Mouse (Mus musculus): ENCODE measurements around the gene Zfp74. TPM values are rescaled to one million over a fixed set of nuclear protein-coding genes. Genes with fewer than 3 reads are reported as not detected.

Gene Zfp74
- polyA plus RNA-seq, 3 experiments from 2014 or later = 3.8 to 4.7 (median 4.6) TPM

DNA sequence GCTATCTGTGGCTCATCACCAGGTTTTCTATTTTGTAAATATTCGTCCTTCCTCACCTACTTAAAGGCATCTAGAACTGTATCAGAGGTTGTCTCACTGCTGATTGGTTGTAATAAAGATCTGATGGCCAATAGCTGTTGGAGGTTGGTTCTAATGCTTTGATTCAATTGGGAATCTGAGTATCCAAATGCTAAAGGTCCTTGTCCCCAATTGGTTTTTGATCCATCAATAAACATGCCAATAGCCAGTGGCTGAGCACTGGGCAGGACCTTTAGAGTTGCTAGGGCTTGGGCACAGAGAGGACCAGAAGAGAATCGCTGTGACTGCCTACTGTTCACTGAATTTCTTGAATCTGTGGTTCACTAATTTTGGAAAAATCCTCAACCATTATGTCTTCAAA lies 10.2 kb downstream of the Zfp74 start:
- no peak for ATAC-seq

DNA sequence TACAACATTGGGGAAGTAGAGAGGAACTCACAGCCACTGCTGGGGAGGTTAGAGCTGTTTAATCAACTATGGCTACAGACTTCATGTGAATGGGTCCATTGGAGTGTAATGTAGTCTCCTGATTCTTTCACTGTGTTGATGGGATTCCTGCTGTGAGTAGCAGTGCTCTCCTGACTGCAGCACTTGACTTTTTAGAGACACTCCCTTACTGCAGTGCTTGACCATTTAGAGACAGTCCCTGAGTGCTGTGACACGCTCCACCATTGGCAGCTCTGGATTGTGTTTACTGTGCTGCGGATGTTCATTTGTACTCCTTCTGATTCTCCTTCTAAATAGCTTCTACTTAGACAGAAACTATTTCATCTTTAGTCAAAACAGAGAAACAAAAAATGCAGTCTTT lies 11.1 kb downstream of the Zfp74 start:
- no peak for ATAC-seq

DNA sequence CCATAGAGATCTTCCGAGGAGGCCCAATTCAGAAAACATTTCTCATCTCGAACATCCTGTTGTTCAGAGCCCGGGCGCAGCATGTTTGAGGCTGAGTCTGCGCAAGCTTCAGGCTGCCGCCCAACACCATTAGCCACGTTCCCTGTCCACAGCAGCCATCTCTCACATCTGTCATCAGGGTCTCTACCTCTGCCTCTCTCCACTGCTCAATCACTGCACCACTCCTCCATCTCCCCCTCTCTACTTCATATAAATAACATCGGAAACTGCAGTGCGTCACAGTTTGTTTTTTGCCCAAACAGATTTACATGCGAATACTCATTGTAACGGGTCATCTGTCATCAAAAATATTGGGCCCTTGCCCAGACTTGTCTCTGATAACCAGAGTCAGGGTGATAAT lies 12.9 kb downstream of the Zfp74 start:
- ATAC-seq = no peak

DNA sequence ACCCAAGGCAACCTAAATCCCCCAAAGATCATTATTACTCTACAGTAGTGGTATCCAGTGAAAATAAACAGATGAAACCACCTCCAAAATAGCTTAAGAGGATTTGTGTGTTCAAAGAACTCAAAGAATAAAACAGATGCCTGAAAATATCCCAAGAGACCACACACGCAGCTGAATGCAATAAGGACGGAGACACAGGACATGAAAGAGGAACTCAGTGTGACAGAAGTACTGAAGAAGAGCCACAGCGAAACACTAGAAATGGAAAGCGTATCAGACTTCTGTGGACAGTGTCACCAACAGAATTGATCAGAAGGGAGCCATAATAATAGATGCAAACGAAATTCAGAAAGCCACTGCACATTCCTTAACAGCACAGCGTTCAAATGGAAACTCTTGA lies 15.0 kb downstream of the Zfp74 start:
- no peak for ATAC-seq

DNA sequence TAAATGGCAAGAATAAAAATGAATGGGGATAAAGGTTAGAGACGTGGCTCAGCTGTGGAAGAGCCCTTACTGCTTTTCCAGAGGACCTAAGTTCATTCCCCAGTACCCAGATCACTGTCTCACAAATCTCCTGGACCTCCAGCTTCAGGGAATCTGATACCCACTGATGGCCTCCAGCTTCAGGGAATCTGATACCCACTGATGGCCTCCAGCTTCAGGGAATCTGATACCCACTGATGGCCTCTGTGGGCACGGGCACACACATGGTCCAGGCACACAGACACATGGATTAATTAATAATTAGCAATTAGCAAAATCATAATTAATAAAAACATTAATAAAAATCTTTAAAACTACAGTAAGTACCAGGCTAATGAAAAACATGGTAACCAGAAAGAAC lies 31.1 kb downstream of the Zfp74 start:
- no peak for ATAC-seq

DNA sequence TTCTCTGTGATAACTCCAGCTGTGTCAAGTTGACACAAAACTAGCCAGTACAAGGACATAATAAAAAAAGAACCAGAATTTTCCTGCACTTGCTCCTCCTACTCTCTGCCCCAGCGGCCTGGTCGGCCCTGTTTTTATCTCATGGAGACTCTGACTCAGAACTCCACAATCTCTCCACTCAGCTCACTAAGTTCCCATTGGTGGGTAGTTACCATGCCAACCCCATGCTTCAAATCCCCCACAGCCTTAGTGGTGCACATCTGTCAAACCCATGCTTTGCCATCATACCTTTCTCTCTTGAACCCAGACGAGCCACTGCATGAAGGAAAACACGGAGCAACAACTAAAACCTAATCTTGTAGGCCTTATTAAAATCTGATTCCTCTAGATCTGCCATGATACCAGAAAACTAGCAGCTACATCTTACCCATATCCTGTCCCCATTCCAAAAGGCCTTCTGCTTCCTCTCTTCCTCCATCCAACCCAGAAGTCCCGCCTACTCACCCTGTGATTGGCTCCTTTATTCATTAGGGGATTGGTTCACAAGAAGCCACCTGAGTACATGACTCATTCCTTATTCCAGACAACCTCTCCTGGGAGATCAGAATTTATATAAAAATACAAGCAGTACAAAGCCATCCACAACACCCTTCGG lies 32.3 kb downstream of the Zfp74 start:
- ATAC-seq = no peak

DNA sequence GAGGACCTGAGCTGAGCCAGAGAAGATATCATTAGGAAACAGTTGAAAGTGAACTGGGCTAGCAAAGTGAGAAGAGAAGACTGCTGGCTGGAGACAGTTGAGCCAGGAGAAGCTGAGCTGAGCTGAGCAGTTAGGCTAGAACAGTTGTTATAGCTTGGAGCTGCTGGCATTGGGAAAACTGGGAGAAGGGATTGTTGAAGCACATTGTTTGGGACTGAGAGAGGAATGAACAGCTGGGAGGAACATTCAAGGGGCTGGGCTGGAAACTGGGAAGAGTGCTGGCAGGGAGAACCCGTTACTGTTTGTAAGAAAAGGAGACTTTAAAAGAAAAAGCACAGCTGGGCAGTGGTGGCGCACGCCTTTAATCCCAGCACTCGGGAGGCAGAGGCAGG lies 35.8 kb downstream of the Zfp74 start:
- ATAC-seq = no peak

DNA sequence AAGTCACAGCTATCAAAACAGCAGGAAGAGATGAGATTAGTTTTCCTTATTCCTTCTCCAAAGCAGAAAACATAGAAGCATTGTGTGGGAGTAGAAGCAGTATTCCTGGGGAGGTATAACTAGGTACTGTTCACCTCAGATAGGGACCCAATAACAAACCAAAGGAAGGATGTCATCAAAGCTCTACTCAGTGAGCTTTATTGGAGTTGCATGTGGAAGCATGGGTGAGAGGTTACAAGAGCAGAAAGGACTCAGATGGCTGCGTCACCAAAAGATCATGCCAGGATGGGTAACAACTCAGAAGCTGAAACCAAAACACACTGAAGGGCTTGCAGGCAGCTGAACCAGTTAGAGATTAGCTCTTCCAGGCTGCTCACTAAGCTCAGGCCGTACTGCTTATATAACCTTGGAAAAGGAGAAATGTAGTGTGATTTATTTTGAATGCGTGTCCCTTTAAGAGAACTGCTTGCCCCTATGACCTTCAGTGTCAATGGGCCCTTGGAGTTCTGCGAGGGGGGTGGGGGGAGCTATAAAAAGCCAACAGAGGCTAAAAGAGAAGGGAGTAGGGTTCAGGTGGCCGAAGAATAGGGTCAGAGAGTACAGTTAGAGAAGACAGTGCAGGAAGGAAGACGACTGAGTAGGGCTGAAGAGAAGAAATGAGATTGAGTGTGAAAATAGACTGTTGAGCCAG lies 36.4 kb downstream of the Zfp74 start:
- ATAC-seq = no peak

DNA sequence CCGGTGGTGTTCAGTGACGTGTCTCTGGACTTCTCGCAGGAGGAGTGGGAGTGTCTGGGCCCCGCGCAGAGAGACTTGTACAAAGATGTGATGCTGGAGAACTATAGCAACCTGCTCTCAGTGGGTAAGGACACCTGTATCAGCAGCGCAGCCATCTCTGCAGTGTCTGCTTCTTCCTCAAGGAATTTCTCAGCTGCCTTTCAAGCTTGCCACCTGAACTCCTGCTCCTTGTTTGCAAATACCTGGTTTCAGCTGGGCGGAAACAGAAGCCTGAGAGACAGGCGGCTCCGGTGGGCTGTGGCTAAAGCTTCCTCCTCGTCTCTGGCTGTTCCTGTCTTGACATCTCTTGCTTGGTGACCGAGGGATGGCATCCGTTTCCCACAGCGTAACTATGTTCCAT lies 41.7 kb downstream of the Zfp74 start:
- ATAC-seq = no peak

DNA sequence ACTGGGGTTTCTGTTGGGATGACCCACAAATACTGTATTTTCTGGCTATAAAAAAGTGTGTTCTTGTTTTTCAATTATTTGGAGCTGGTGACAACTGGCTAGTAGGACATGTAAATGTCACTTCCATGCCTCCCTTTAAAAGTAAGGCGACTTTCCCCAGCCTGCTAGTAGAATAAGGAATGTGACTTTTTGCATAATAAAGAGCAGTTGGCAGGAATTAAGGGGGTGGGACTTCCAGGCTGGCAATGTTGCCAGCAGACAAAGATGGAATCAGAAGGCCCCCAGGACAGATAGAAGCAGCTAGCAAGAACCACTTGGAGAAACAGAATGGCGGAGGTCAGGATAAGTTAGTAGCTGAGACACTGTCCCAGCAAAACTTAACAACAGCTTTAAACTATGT lies 43.6 kb downstream of the Zfp74 start:
- ATAC-seq = no peak

DNA sequence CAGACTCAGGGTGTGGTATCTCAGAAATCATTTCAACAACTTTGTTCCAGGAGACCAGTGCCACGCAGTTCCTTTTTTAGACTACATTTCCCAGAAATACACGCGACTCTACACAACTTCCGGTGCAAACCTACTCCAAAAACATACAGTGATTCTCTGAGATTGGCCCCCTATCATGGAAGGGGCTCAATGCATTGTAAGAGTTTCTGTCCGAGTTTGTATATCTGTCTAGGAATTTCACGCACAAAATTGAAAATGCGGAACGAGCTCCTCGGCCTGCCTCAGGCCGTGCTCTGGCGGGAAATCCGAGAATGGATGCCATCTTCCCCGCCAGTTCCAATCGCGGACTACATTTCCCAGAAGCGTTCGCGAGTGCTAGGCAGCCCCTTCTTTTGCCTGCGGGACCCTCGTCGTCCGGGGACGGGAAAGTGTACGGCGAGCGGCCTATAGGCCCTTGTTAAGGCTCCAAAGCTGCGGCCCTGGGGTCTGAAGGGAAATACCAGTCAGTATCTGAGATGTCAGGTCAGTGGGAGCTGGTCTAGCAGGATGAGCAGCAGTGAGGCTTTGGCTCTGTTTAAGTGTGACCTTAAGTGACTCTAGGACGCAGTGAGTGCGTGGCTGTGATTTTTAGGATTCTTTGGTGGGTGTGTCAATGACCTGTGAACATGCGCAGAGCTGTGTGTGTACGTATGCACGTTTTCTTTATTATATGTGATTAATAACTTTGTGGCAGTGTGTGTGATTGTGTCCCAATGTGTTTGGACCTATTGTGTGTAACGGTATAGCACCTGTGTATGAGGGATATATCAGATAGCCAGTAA lies 45.5 kb downstream of the Zfp74 start, which contains the start of gene Zfp383:
Gene Zfp383 (plus strand): TSS at position 94 of the 821 bp plus-strand sequence.
- ATAC-seq = peak; percentile 78

DNA sequence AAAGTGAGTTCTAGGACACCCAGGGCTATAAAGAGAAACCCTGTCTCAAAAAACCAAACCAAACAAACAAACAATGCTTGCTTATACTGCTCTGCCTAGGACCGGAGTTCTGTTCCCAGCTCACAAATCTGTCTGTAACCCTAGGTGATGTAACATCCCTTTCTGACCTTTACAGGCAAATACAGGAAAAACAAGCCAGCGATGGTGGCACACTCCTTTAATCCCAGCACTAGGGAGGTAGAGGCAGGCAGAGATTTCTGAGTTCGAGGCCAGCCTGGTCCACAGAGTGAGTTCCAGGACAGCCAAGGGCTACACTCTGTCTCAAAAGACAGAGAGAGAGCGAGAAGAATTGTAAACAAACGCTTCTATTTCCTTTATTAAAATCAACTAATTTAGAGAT lies 46.7 kb downstream of the Zfp74 start:
- ATAC-seq = no peak

DNA sequence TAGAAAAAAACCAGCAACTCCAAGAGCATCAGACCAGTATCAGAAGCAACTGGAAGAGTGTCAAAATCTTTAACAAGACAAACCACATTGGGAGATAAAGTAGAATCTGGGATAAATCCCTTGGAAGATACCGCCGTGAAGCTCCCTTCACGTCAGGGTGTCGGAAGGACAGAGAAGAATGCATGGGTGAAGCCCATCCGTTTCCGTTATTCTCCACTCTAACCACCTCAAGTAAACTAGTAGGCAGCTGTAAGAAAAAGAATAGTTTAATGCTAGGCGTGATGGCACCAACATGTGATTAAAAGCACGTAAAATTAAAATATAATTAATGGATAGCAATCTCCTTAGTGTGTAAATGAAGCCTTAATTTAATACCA lies 47.2 kb downstream of the Zfp74 start:
- ATAC-seq = no peak

DNA sequence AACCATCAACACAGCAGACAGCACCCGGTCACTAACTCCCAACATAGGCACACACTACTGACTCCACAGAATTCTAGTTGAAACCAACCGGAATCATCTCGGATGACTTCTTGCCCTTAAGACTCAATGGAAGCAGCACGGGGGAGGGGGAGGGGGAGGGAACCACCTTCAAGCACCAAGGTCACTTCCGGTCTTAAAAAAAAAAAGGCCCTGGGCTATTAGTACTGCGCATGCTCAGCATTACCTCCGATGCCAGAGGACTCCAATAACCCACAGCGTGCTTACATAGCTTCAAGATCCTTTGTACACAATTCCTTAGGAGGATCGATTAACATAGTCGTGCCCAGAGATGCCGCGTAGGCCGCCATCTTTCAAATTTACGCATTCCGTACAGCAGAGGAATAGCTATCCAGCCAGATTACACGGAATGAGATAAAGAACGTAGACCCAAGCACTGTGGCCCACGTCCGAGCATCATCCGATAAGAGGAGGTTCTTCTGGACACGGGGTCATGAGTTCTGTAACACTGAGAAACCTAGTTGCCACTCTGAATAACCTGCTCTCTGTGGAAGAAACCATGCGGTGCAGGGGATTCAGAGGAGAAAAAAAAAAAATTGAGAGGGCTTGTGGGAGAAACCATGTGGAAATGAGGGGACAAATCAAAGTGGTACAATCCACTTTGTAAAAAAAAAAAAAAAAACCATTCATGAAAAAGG lies 47.8 kb downstream of the Zfp74 start, which contains the start of gene Zfp27:
Gene Zfp27 (minus strand): TSS at position 607 of the 716 bp plus-strand sequence.
- ATAC-seq = peak; percentile 72

DNA sequence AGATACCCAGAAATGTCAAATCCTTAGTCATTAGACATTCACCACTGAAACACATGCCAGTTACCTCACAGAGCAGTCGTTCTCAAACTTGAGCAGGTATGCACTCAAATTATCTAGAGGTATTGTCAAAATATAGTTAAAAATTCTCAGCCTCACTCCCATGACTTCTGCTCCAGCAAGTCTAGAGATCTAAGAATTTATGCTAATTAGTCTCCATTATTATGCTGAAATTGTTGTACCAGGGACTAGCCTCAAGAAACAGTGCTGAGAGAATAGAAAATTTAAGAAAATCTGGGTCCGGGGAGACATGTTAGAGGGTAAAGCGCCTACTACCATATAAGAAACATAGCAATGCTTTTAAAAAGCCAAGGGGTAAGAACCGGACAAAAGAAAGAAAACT lies 49.8 kb downstream of the Zfp74 start:
- ATAC-seq = no peak

DNA sequence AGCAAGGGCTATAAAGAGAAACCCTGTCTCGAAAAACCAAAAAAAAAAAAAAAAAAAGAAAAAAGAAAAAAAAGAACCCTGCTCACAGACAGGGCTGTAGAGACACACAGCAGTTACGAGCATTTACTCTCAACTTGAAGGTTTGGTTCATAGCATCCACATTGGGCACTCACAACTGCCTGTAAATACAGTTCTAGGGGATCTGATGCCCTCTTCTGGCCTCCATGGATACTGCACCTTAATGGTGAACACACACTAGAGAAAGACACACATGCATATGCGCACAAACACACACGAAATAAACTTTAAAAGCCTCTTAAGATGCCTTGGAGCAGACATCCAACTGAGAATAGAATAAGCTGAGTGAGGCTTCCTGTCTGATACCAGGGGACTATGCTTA lies 55.5 kb downstream of the Zfp74 start:
- ATAC-seq = no peak

DNA sequence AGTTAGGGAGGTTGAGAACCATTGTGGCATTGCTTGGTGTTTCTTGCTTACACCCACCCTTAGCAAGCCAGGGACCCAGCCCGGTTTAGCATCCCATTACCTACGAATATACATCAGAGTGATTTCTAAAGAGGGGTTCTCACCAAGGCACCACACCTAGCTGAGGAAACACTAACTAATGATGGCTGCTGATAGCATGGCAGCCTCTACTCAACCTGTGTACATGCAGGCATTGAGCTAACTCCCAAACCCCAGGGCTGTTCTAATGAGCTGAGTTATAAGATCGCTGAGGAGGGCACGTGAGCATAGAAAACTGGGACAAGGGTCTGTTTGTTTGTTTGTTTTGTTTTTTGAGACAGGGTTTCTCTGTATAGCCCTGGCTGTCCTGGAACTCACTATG lies 61.1 kb downstream of the Zfp74 start:
- no peak for ATAC-seq

DNA sequence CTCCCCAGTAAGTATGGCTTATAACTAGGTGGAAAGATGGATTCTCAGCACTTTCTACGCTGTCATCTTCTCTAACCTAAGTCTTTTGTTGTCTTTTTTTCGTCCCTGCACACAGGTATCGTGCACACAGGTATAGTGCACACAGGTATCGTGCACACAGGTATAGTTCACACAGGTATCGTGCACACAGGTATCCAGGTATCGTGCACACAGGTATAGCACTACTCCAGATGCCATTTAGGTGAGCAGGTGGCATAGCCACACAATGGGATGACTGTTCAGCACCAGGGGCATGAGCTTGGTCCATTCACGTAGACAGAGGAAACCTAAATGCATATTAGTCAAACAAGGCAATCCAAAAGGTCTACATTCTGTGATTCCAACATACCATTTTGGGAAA lies 63.4 kb downstream of the Zfp74 start:
- no peak for ATAC-seq

DNA sequence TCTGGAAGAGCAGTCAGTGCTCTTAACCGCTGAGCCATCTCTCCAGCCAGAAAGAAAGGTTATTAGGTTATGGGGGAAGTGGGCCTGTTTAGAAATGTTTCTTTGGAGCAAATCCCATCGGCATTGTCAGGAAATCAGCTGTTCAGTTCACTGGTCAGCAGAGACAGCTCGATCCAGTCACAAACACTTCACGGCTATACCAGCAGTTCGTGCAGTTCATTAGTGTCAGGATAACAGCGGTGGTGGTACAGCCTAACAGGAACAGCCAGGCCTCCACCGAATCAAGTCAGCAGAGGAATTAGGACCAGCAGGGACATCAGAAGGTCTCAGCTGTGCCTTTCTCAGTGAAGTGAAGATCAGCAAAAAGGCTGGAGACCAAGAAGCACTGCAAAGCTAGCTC lies 73.0 kb downstream of the Zfp74 start:
- no peak for ATAC-seq
